Mouse (Mus musculus): ENCODE measurements at regions not wholly inside any gene's neighbourhood (a gene's known extent, or its start where the extent isn't known, plus 50 kb on each side); places are given as distances from the start of the nearest gene placed in this dataset.

- intact Hi-C loops (cut with DNase I) = no loop called here
Measured at GRCm38 (mm10) chr16:39102151-39102550, 209.7 kb downstream of the Igsf11 start.

- intact Hi-C loops (cut with DNase I) = no loop called here
Measured at GRCm38 (mm10) chr16:39103360-39104095, 211.1 kb downstream of the Igsf11 start.

GRCm38 (mm10) chr16:39109383-39110033 is 217.0 kb downstream of the Igsf11 start:
- intact Hi-C loops (cut with DNase I) = loop anchor here (10.0 kb wide), 2 partner anchors 465 to 865 kb away; no protein-coding TSS in a partner anchor

- intact Hi-C loops (cut with DNase I) = loop anchor here (10.0 kb wide), 2 partner anchors 465 to 865 kb away; no protein-coding TSS in a partner anchor
Measured at GRCm38 (mm10) chr16:39110089-39110488, 217.6 kb downstream of the Igsf11 start.

GRCm38 (mm10) chr16:39118059-39118458 is 225.6 kb downstream of the Igsf11 start:
- intact Hi-C loops (cut with DNase I) = loop anchor here (10.0 kb wide), 2 partner anchors 457 to 857 kb away; no protein-coding TSS in a partner anchor

- intact Hi-C loops (cut with DNase I) = loop anchor here (10.0 kb wide), 2 partner anchors 455 to 855 kb away; no protein-coding TSS in a partner anchor
Measured at GRCm38 (mm10) chr16:39119811-39120210, 227.3 kb downstream of the Igsf11 start.

- intact Hi-C loops (cut with DNase I) = no loop called here
Measured at GRCm38 (mm10) chr16:39123445-39123952, 231.0 kb downstream of the Igsf11 start.

- intact Hi-C loops (cut with DNase I) = no loop called here
Measured at GRCm38 (mm10) chr16:39132459-39132858, 240.0 kb downstream of the Igsf11 start.

GRCm38 (mm10) chr16:39135777-39136176 is 243.3 kb downstream of the Igsf11 start:
- intact Hi-C loops (cut with DNase I) = no loop called here

- intact Hi-C loops (cut with DNase I) = no loop called here
Measured at GRCm38 (mm10) chr16:39147151-39147550, 254.7 kb downstream of the Igsf11 start.

GRCm38 (mm10) chr16:39151325-39152318 is 259.2 kb downstream of the Igsf11 start:
- intact Hi-C loops (cut with DNase I) = no loop called here

- intact Hi-C loops (cut with DNase I) = no loop called here
Measured at GRCm38 (mm10) chr16:39158893-39159292, 266.4 kb downstream of the Igsf11 start.

GRCm38 (mm10) chr16:39159725-39160124 is 267.3 kb downstream of the Igsf11 start:
- intact Hi-C loops (cut with DNase I) = no loop called here

GRCm38 (mm10) chr16:39162684-39163083 is 270.2 kb downstream of the Igsf11 start:
- intact Hi-C loops (cut with DNase I) = no loop called here

GRCm38 (mm10) chr16:39191861-39192260 is 299.4 kb downstream of the Igsf11 start:
- intact Hi-C loops (cut with DNase I) = no loop called here

- intact Hi-C loops (cut with DNase I) = no loop called here
Measured at GRCm38 (mm10) chr16:39195431-39195830, 303.0 kb downstream of the Igsf11 start.

GRCm38 (mm10) chr16:39196896-39197295 is 304.4 kb downstream of the Igsf11 start:
- intact Hi-C loops (cut with DNase I) = no loop called here

- intact Hi-C loops (cut with DNase I) = no loop called here
Measured at GRCm38 (mm10) chr16:39223551-39223950, 331.1 kb downstream of the Igsf11 start.

GRCm38 (mm10) chr16:39229501-39229900 is 337.0 kb downstream of the Igsf11 start:
- intact Hi-C loops (cut with DNase I) = no loop called here

- intact Hi-C loops (cut with DNase I) = no loop called here
Measured at GRCm38 (mm10) chr16:39230439-39230838, 338.0 kb downstream of the Igsf11 start.

GRCm38 (mm10) chr16:39234290-39234689 is 341.8 kb downstream of the Igsf11 start:
- intact Hi-C loops (cut with DNase I) = no loop called here

Data from adrenal gland (tissue).